Mouse (Mus musculus) gastrocnemius, postnatal 10 days (tissue): Measurements from ENCODE around the gene Car8. TPM values are rescaled to one million over a fixed set of nuclear protein-coding genes. Genes with fewer than 3 reads are reported as not detected.
A peak's percentile ranks its signal among the peaks of the same experiment; 100 is the strongest.

Experiments used
- DNase-seq: peaks from one replicate; pipeline ENCODE4 v3.0.0; 2021; ENCODE audit warnings: mixed read lengths
- long read RNA-seq, 2 experiments: library from polyadenylated mRNA; stranded (forward); transcript quantifications; one replicate each; pipeline ENCODE4 v2.0.0; 2021
- total RNA-seq, 2 experiments: library from RNA; stranded (reverse); gene quantifications; 2 replicates each; pipeline ENCODE4 v1.2.3; 2021

Car8 gene
- 1 to 10 TPM; 3.0 to 3.1 TPM for total RNA-seq
- long read RNA-seq, experiment 1, partial matches to known transcripts, result 0 of 4 reads
- long read RNA-seq, experiment 1, other reads (novel, unspliced or antisense), result 2 of 4 reads
- long read RNA-seq, experiment 2, transcript Car8-201 (9 exons, 3,853 nt), result major isoform, 6 of 7 reads
- long read RNA-seq, experiment 2, partial matches to known transcripts, result 0 of 7 reads
- long read RNA-seq, experiment 2, other reads (novel, unspliced or antisense), result 1 of 7 reads

GRCm38 (mm10) chr4:8238560-8239305 is at the start of gene Car8:
TSS of gene Car8 (minus strand) at chr4:8239041.
- DNase-seq, result peak; percentile 33

- no peak for DNase-seq
Observed at GRCm38 (mm10) chr4:8284934-8285333, 46.1 kb upstream of the Car8 start.

GRCm38 (mm10) chr4:8278159-8278558 is 39.3 kb upstream of the Car8 start:
- no peak for DNase-seq

- DNase-seq, result no peak
Observed at GRCm38 (mm10) chr4:8249805-8250204, 11.0 kb upstream of the Car8 start.

GRCm38 (mm10) chr4:8245495-8246063 is 6.7 kb upstream of the Car8 start:
- no peak for DNase-seq

- DNase-seq, result no peak
Observed at GRCm38 (mm10) chr4:8245062-8245461, 6.2 kb upstream of the Car8 start.

GRCm38 (mm10) chr4:8239699-8240098 is 858 bp upstream of the Car8 start:
- DNase-seq, result no peak

GRCm38 (mm10) chr4:8239306-8239670 is 447 bp upstream of the Car8 start:
- DNase-seq, result no peak

GRCm38 (mm10) chr4:8232393-8233111 is 6.3 kb downstream of the Car8 start:
- DNase-seq, result no peak

- no peak for DNase-seq
Observed at GRCm38 (mm10) chr4:8231291-8231871, 7.5 kb downstream of the Car8 start.

GRCm38 (mm10) chr4:8229661-8230298 is 9.1 kb downstream of the Car8 start:
- no peak for DNase-seq

- no peak for DNase-seq
Observed at GRCm38 (mm10) chr4:8218941-8219340, 19.9 kb downstream of the Car8 start.

- DNase-seq, result no peak
Observed at GRCm38 (mm10) chr4:8218004-8218403, 20.8 kb downstream of the Car8 start.

- DNase-seq, result no peak
Observed at GRCm38 (mm10) chr4:8217272-8217671, 21.6 kb downstream of the Car8 start.

- no peak for DNase-seq
Observed at GRCm38 (mm10) chr4:8216551-8216950, 22.3 kb downstream of the Car8 start.

- DNase-seq, result no peak
Observed at GRCm38 (mm10) chr4:8213661-8214060, 25.2 kb downstream of the Car8 start.

- DNase-seq, result no peak
Observed at GRCm38 (mm10) chr4:8212873-8213569, 25.8 kb downstream of the Car8 start.

- no peak for DNase-seq
Observed at GRCm38 (mm10) chr4:8210452-8210851, 28.4 kb downstream of the Car8 start.

GRCm38 (mm10) chr4:8207924-8208323 is 30.9 kb downstream of the Car8 start:
- DNase-seq, result no peak

- no peak for DNase-seq
Observed at GRCm38 (mm10) chr4:8206918-8207573, 31.8 kb downstream of the Car8 start.
